Mouse (Mus musculus) cortical plate, adult 2 months (tissue): ENCODE measurements around the gene H2-T3.

Experiments used
- CTCF ChIP-seq: fragments of 200-500 bp; IDR thresholded peaks from 2 replicates; pipeline ENCODE4 v1.5.1; 2011; ENCODE audit warnings: mild to moderate bottlenecking, control low read depth, low read length; ENCODE audit not compliant: insufficient read depth; ENCODE audit errors: extremely low read depth
- POLR2A ChIP-seq: fragments of 200-500 bp; IDR thresholded peaks from 2 replicates; pipeline ENCODE4 v1.6.1; 2011; ENCODE audit warnings: mild to moderate bottlenecking, low read length, control low read depth; ENCODE audit not compliant: insufficient read depth; ENCODE audit errors: extremely low read depth

- no peak for TF ChIP-seq CTCF
- TF ChIP-seq POLR2A = no peak
Observed at GRCm38 (mm10) chr17:36161129-36162051, 28.7 kb downstream of the H2-T3 start.
